Mouse (Mus musculus) lung, embryonic 14.5 days (tissue): Measurements from ENCODE around the gene Slc5a11. TPM values are rescaled to one million over a fixed set of nuclear protein-coding genes. Genes with fewer than 3 reads are reported as not detected.
A peak's percentile ranks its signal among the peaks of the same experiment; 100 is the strongest.

Source experiments
- ATAC-seq: fragments of 200-750 bp; cut with Nextera tagmentation; 2 replicates; pipeline ENCODE4 v1.8.0; 2017; ENCODE audit warnings: mild to moderate bottlenecking, moderate TSS enrichment, moderate library complexity; ENCODE audit not compliant: insufficient read depth
- DNase-seq: peaks from one replicate; pipeline ENCODE4 v3.0.0-alpha.2; 2015
- H3K27ac ChIP-seq: fragments of 300-500 bp; sonication (generic); 2 replicates; pipeline ENCODE4 v1.5.1; 2014; ENCODE audit warnings: low read depth, mild to moderate bottlenecking, moderate library complexity
- H3K27me3 ChIP-seq: fragments of 300-500 bp; sonication (generic); 2 replicates; pipeline ENCODE4 v1.6.1; 2014; ENCODE audit warnings: low read length, control low read depth; ENCODE audit not compliant: insufficient read depth
- H3K36me3 ChIP-seq: fragments of 300-500 bp; sonication (generic); 2 replicates; pipeline ENCODE4 v1.6.1; 2014; ENCODE audit warnings: control low read depth; ENCODE audit not compliant: insufficient read depth
- H3K4me1 ChIP-seq: fragments of 300-500 bp; sonication (generic); 2 replicates; pipeline ENCODE4 v1.6.1; 2014; ENCODE audit warnings: antibody characterized with exemption, control low read depth; ENCODE audit not compliant: insufficient read depth
- H3K4me2 ChIP-seq: fragments of 300-500 bp; sonication (generic); 2 replicates; pipeline ENCODE4 v1.6.1; 2014; ENCODE audit warnings: mild to moderate bottlenecking
- H3K4me3 ChIP-seq: fragments of 300-500 bp; sonication (generic); 2 replicates; pipeline ENCODE4 v1.5.1; 2014; ENCODE audit warnings: low read depth, low read length
- H3K9ac ChIP-seq: fragments of 300-500 bp; sonication (generic); 2 replicates; pipeline ENCODE4 v1.6.1; 2014
- H3K9me3 ChIP-seq: fragments of 300-500 bp; sonication (generic); 2 replicates; pipeline ENCODE4 v1.6.1; 2016; ENCODE audit warnings: low read depth, low read length, control low read depth
- CTCF ChIP-seq: IDR thresholded peaks from 2 replicates; pipeline ENCODE4 v1.5.1; 2016; ENCODE audit warnings: antibody characterized with exemption, low read depth
- WGBS: fragments of 180-500 bp; shearing (Covaris S2); extraction: QIAGEN DNeasy Blood & Tissue Kit; methylation state at CpG from one replicate; pipeline ENCODE4 v1.1.7; 2014; 5-methylcytosine and 5-hydroxymethylcytosine counted together
- polyA plus RNA-seq: library from polyadenylated mRNA; unstranded; fragments of >200 nt; fragmentation: Nextera tagmentation; extraction: Ambion mirVana; gene quantifications from 2 replicates; pipeline ENCODE4 v1.2.1, GENCODE M21; 2014

Gene Slc5a11
- 1.2 and 1.6 TPM in 2 replicates for polyA plus RNA-seq

DNA sequence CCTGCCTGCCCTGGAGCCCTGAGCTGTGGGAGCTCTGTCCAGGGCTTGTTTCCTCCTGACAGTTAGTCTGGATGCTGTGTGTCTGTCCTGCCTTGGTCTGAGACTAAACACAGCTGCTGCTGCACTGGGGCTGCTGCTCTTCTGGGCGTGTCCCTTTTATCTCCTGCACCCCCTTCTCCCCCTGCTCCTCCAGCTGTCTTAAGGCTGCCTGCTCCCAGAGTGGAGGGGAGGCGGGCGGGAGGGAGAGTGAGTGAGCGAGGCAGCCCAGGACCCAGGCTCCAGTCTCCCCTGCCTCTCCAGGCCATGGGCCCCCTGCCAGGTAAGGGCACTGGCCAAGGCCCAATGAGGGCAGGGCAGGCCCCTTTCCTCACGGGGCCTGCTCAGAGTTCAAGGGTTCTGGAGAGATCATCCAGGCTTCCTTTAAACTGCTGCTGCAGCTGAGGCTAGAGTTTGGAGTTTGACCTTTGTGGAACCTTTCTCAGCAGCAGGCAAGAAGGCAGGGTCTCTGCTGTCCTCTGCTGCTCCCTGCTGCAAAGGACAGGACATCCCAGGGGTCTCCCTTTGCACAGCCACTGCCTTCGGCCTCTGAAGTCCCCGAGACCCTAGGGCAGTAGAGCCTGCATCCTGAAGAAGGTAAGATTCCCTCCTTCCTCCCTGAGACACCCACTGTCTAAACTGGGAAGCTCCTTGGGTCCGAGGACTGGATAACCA lies at the start of gene Slc5a11:
Gene Slc5a11 (plus strand): TSS at position 416 of the 711 bp plus-strand sequence.
- no peak within 1 kb of the TSS for H3K4me3 ChIP-seq
- H3K27me3 ChIP-seq, result no peaks in the 10 kb centered on the region
- no peaks in the 10 kb centered on the region for H3K4me1 ChIP-seq
- no peaks in the 10 kb centered on the region for H3K9me3 ChIP-seq
- H3K9ac ChIP-seq, result no peak within 1 kb of the TSS
- DNase-seq (peak; percentile 65), ATAC-seq (peak; percentile 90)
- peak within 1 kb of the TSS; percentile 32; the same call in 1 of the 2 replicates for H3K27ac ChIP-seq
- WGBS, result 25% methylated on average over 8 of the region's 8 CpGs
- no peaks in the 10 kb centered on the region for H3K36me3 ChIP-seq
- TF ChIP-seq CTCF, result 0 out of 2 replicates have a peak, but pooled peaks have one; percentile 8
- H3K4me2 ChIP-seq, result peak within 1 kb of the TSS; percentile 27; the same call in 1 of the 2 replicates

DNA sequence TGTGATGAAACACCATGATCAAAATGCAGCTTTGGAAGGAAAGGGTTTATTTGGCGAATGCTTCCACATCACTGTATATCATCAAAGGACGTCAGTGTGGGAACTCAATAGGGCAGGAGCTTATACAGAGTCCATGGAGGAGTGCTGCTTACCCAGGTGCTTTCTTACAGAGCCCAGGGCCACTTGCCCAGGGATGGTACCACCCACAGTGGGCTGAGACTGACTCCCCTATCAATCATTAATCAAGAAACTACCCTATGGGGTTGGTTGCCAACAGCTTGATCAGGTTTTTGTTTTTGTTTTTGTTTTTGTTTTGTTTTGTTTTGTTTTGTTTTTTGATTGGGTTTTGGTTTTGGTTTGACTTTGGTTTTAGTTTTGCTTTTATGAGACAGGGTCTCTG lies 47.1 kb upstream of the Slc5a11 start:
- no peaks in the 10 kb centered on the region for H3K9me3 ChIP-seq
- H3K4me3 ChIP-seq, result no peak overlapping the region
- H3K4me2 ChIP-seq, result no peak overlapping the region
- H3K27me3 ChIP-seq, result no peaks in the 10 kb centered on the region
- WGBS, result 70% methylated on average over 2 of the region's 2 CpGs
- no peak for ATAC-seq
- no peak for TF ChIP-seq CTCF
- no peak overlapping the region for H3K9ac ChIP-seq
- H3K27ac ChIP-seq, result no peak overlapping the region
- no peaks in the 10 kb centered on the region for H3K4me1 ChIP-seq
- DNase-seq, result no peak
- peaks cover 98% of the 10 kb centered on the region for H3K36me3 ChIP-seq

DNA sequence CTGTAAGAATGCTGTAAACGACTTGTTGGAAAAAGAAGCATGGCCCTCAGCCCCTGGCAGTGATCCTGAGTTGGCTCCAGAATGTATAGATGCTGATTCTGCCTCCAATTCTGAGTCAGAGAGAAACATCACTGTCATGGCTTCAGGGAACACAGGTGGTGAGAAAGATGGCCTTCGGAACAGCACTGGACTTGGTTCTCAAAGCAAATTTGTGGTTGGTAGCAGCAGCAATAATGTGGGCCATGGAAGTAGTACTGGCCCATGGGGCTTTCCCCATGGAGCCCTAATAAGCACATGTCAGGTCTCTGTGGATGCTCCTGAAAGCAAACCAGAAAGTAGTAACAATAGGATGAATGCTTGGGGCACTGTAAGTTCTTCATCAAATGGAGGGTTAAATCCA lies 45.0 kb upstream of the Slc5a11 start:
- WGBS, result 98% methylated on average over 2 of the region's 2 CpGs

DNA sequence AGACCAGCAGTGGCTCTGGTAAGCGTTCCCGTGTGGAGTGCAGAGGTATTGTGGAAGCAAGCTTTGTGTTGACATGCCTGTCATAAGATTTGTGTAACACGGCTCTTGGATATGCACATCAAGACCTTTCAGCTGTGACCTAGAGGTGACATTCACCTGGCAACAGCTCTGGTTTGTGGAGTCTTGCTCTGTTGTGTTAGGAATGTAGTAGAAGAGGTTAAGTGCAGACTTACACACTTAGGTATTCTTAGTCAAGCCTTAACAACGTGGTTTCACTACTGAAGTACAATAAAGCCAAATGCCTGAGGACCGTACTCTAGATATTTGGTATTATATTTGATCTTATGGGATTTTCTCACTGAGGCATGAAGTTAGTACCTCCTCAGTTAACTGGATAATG lies 42.5 kb upstream of the Slc5a11 start:
- no peaks in the 10 kb centered on the region for H3K27me3 ChIP-seq
- no peak overlapping the region for H3K4me3 ChIP-seq
- ATAC-seq (no peak), DNase-seq (no peak)
- peaks cover 94% of the 10 kb centered on the region for H3K36me3 ChIP-seq
- H3K9me3 ChIP-seq, result no peaks in the 10 kb centered on the region
- TF ChIP-seq CTCF, result no peak
- 74% methylated on average over 5 of the region's 5 CpGs for WGBS
- H3K9ac ChIP-seq, result no peak overlapping the region
- no peak overlapping the region for H3K4me2 ChIP-seq
- H3K27ac ChIP-seq, result no peak overlapping the region
- H3K4me1 ChIP-seq, result no peaks in the 10 kb centered on the region

More for the DNA sequence above, 45.0 kb upstream of the Slc5a11 start:
- H3K9me3 ChIP-seq, result no peaks in the 10 kb centered on the region
- H3K9ac ChIP-seq, result no peak overlapping the region
- peaks cover 96% of the 10 kb centered on the region for H3K36me3 ChIP-seq
- ATAC-seq (no peak), DNase-seq (no peak)
- no peak overlapping the region for H3K27ac ChIP-seq
- no peak overlapping the region for H3K4me2 ChIP-seq
- H3K4me3 ChIP-seq, result no peak overlapping the region
- no peaks in the 10 kb centered on the region for H3K4me1 ChIP-seq
- no peak for TF ChIP-seq CTCF
- H3K27me3 ChIP-seq, result no peaks in the 10 kb centered on the region

DNA sequence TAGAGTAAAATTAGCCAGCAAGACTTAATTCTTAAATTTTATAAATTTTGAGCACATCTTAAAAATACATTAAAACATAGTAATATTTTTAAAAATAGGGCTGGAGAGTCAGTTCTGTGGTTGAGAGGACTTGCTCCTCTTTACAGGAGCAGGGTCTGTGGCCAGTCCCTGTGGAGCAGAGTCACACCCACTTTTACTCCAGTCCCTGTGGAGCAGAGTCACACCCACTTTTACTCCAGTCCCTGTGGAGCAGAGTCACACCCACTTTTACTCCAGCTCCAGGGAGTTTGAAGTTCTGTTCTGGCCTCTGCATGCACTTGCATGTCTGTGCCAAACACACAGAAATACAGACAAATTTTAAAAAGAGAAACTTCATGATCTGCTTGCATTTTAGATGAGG lies 37.4 kb upstream of the Slc5a11 start:
- Histone ChIP-seq H3K27ac (no peak overlapping the region), H3K4me3 (no peak overlapping the region), H3K9me3 (no peaks in the 10 kb centered on the region), H3K9ac (no peak overlapping the region), H3K36me3 (peaks cover 95% of the 10 kb centered on the region), H3K27me3 (no peaks in the 10 kb centered on the region), H3K4me2 (no peak overlapping the region), H3K4me1 (no peaks in the 10 kb centered on the region)
- TF ChIP-seq CTCF, result no peak
- no peak for DNase-seq
- no peak for ATAC-seq

DNA sequence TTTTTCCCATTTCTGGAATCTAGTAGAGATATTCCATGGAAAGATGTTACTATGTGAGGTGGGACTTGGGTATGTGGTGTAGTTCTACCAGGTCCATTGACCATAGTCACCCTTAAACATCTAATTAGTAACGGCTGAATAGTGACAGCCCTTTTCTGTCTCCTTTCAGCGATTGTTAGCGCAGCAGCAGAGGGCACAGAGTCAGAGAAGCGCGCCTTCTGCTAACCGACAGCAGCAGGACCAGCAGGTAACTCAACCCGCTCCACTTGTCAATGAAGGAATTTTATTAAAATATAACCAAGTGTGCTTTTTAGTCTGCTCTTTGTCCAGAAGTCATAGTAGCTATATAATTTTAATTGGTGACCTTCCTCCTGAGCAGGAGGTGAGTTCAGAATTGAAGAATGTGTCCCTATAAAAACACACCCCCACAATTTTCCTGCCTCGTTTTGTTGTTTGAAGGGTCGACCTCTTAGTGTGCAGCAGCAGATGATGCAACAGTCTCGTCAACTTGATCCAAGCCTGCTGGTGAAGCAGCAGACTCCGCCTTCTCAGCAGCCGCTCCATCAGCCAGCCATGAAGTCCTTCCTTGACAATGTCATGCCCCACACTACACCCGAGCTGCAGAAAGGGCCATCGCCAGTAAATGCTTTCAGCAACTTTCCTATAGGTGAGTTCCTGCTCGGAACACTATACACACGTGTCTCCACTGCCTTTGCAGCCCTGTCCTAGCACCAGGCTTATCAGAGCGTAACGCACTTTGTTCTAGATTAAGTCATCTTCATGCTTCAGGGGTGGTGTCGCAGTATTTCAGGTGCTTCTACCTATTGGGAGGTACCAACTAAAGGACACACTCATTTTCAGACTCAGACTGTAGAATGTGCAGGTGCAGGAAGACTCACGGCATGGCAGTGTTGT lies 32.5 kb upstream of the Slc5a11 start:
- no peaks in the 10 kb centered on the region for H3K27me3 ChIP-seq
- no peak overlapping the region for H3K9ac ChIP-seq
- no peak for ATAC-seq
- TF ChIP-seq CTCF, result no peak
- no peaks in the 10 kb centered on the region for H3K9me3 ChIP-seq
- H3K4me2 ChIP-seq, result no peak overlapping the region
- WGBS, result 81% methylated on average over 20 of the region's 20 CpGs
- H3K36me3 ChIP-seq, result peaks cover 99% of the 10 kb centered on the region
- no peak overlapping the region for H3K27ac ChIP-seq
- no peaks in the 10 kb centered on the region for H3K4me1 ChIP-seq
- H3K4me3 ChIP-seq, result no peak overlapping the region
- peak; percentile 16 for DNase-seq

DNA sequence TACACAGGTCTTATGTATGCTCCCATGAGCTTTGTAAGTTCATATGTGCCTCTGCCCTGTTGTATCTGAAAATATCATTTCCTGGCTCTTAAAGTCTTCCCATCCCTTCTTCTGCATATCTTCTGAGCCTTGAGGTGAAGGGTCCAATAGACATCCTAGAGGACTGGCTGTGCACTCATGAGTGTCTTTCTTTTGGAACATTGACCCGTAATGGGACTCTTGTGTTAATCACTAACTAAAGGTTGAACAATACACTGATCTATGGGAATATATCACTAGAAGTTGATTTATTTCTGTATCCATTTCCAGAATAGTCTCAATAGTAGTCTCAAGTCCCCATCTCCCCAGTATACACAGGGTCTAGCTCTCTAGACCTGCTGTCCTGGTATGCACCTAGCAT lies 29.7 kb upstream of the Slc5a11 start:
- Histone ChIP-seq H3K4me1 (no peaks in the 10 kb centered on the region), H3K27me3 (no peaks in the 10 kb centered on the region), H3K9me3 (no peaks in the 10 kb centered on the region), H3K9ac (no peak overlapping the region), H3K4me3 (no peak overlapping the region), H3K27ac (no peak overlapping the region), H3K4me2 (no peak overlapping the region), H3K36me3 (peaks cover 99% of the 10 kb centered on the region)
- 97% methylated on average over 1 of the region's 1 CpGs for WGBS
- no peak for TF ChIP-seq CTCF
- DNase-seq (no peak), ATAC-seq (no peak)
